Mouse (Mus musculus): ENCODE results near the gene Csl.

Csl gene

GRCm38 (mm10) chr10:99759558-99759957 is at the start of gene Csl:
TSS of gene Csl (minus strand) at chr10:99759658.
- no peak for DNase-seq (ENCODE audit: low spot score in 2 of 2)

GRCm38 (mm10) chr10:99789418-99789817 is 30.0 kb upstream of the Csl start:
- DNase-seq (ENCODE audit: low spot score in 2 of 2), result no peak

DNA sequence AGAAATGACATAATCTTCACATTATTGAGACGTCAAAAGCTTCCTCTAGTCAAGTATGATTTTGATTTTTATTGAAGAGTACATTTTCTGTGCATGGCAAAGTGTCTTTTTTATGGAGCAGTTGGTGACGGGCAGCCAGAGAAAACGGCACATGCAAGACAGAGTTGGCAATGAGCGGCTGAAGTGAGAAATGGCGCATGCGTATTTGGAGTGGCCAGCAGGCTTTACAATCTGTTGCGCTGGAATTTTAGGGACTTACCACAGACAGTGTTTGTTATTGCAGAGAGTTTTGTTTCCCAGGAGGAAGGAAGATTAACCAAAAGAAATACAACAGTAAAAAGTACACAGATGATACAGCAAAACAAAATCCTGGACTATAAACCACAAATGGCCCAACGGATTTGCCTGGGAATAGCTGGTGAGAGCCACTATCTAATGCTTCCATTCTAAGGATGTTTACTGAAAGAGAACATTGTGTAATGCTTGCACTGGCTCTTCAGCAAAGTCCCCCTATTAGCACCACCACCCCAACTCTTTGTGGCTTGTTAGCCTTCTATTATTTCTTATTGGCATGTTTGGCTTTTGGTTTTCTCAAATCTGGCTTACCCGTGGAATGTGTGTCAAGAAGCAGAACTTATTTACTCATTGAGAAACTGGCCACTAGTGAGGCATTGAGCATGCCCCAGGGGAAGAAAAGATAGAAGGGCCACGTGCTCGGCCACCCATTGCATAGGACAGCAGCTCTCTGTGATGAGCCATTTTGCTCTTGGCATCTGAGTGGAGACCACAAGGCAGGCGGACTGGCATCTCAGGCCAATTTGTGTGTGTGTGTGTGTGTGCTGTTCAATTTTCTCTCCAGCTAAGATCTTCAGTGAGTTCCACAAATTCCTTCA is 15.0 kb upstream of the Csl start:
- no peak for DNase-seq (ENCODE audit: low spot score in 2 of 2)

DNA sequence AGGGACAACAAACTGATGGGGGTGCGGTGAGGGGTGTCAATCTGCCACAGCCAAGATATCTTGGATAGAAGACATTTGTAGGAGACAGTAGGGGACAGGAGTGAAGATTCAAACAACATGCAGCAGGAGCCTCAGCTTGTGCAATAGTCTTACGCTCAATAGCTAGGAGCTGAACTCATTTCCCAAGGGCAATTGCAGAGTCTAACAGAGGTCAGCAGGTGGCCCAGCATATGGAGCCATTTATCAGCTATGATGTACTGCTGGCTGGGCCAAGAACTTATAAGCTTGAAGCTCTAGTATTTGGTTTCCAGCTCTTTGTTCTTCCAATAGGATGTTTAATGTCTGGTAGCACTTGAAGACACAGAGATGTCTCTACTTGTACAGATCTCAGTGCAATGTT is 9.3 kb downstream of the Csl start:
- DNase-seq (ENCODE audit: low spot score in 2 of 2), result no peak

DNA sequence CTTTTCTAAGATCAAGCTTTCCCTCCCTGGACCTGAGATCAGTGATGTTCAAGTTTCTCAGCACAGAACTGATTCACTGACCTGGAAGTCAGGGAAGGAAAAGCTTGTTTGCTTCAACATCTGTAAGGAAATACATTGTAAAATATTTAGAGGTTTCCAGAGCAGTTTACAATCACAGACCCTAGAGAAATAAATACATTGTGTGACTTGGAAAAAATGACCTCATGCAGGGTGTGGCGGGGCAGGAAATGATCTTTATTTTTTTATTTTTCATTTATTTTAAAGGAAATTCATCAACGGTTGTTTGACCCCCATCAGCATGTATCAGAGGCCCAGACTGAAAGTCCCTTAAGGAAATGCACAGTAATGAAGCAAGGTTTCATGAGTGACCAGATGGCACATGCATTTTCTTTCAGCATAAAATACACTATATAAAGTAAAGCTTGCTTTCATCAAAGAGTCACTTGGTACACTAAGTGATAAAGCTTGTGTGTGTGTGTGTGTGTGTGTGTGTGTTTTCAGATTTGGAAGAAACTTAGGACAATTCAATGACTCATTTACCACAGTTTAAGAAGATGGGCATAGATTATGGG is 10.7 kb downstream of the Csl start:
- no peak for DNase-seq (ENCODE audit: low spot score in 2 of 2)

GRCm38 (mm10) chr10:99748009-99748408 is 11.4 kb downstream of the Csl start:
- no peak for DNase-seq (ENCODE audit: low spot score in 2 of 2)

- no peak for DNase-seq (ENCODE audit: low spot score in 2 of 2)
Measured at GRCm38 (mm10) chr10:99741609-99742280, 17.7 kb downstream of the Csl start.

GRCm38 (mm10) chr10:99713129-99713528 is 46.3 kb downstream of the Csl start:
- no peak for DNase-seq (ENCODE audit: low spot score in 2 of 2)

DNA sequence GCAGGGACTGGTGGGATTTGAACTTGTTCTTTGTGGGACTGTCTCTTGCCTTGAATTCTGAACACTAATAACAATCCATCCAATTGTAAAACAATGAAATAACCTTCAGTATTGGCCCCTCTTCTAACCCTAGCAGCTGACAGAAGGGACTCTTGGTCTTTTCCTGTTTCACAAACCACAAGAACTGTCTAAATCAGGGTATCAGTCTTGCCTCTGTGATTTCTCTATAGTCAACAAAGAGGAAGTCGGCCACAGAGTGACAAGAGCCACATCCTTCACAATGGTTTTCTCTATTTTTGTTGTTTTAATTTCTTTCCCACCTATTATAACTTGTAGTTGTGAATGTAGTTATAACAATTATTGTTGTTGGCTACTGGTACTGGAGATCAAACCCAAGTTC is 47.9 kb downstream of the Csl start:
- DNase-seq (ENCODE audit: low spot score in 2 of 2), result no peak

Measured in right cerebral cortex, postnatal 36 days (tissue).